Mouse (Mus musculus): ENCODE data around the gene Oard1.

- TF ChIP-seq POLR2A (IDR thresholded peaks at IDR 0.05; ENCODE audit: control insufficient read depth, extremely low read depth, insufficient read depth, low read length, poor library complexity) (no peak), CTCF (IDR thresholded peaks at IDR 0.05; ENCODE audit: borderline replicate concordance, control insufficient read depth, extremely low read depth, insufficient read depth, low read length, poor library complexity) (no peak)
Measured at GRCm38 (mm10) chr17:48365511-48366155, 44.2 kb upstream of the Oard1 start.
